Mouse (Mus musculus): Measurements from ENCODE around the gene Borcs5.

DNA sequence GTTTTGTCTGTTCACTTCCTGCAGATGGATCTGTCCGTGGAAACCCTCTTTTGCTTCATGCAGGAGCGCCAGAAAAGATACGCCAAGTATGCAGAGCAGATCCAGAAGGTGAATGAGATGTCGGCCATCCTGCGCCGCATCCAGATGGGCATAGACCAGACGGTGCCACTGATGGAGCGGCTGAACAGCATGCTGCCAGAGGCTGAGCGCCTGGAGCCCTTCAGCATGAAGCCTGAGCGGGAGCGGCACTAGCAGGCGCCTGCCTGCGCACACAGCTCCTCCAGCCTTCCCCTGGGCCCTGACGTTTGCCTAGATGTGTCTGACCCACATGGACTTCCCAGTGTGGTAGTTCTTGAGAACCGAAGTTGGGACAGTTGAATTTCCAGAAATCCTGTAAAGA is 70.7 kb downstream of the Borcs5 start:
- TF ChIP-seq CTCF (conservative IDR thresholded peaks at IDR 0.05; ENCODE audit: low read length) (no peak), POU5F1 (IDR thresholded peaks at IDR 0.05; ENCODE audit: borderline replicate concordance, low read length) (no peak)

All from E14TG2a.4 (cell line).